Mouse (Mus musculus): ENCODE data around the gene Ebp. TPM values are rescaled to one million over a fixed set of nuclear protein-coding genes. Genes with fewer than 3 reads are reported as not detected.

The Ebp gene
- polyA plus RNA-seq (2012), result 4.6 and 5.8 TPM in 2 replicates

DNA sequence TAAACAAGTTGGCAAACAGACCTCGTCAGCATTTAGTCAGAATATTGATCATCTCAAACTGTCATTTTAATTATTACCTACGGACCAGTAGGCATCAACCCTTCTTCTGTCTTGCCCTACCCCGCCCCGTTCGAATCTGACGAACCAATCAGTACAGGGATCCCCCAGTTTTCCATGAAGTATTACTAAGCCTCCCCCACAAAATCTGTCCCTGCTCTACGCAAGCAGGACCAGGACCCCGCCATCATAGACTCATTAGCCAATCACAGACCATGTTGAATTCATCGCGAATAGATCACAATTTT lies at the start of gene Ebp:
Gene Ebp (minus strand): TSS at position 94 of the 305 bp plus-strand sequence.

DNA sequence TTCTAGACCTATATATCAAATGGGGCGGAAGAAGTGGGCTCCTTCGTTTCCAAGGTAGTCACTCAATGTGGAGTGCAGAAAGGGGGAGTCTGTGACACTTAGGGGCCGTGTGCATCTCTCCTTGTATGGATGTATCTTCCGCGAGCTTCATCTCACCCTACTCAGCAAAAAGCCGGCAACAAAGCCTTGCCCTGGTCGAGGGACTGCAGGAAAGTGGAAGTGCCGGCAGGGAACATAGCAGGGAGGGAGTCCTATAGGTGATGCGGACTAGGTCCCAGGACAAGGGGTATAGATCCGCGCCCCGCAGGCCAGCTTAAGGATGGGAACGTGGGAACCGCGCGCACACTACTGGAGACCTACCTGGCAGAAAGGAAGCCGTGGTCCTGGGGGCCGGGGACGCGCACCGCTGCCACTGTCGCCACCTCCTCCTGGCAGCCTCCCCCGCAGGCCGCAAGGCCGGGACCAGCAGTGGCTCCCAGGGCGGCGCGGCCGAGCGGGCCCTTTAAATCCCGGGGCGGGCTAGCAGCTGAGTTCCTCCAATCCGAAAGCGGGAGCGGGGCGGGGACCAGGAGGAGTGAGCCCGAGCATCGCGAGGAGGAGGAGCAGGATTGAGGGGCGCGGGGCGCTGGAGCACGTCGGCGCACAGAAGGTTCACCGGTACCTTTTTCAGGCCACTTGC lies 12.8 kb upstream of the Ebp start, which contains the start of gene Porcn:
Gene Porcn (minus strand): TSS at position 511 of the 679 bp plus-strand sequence.

DNA sequence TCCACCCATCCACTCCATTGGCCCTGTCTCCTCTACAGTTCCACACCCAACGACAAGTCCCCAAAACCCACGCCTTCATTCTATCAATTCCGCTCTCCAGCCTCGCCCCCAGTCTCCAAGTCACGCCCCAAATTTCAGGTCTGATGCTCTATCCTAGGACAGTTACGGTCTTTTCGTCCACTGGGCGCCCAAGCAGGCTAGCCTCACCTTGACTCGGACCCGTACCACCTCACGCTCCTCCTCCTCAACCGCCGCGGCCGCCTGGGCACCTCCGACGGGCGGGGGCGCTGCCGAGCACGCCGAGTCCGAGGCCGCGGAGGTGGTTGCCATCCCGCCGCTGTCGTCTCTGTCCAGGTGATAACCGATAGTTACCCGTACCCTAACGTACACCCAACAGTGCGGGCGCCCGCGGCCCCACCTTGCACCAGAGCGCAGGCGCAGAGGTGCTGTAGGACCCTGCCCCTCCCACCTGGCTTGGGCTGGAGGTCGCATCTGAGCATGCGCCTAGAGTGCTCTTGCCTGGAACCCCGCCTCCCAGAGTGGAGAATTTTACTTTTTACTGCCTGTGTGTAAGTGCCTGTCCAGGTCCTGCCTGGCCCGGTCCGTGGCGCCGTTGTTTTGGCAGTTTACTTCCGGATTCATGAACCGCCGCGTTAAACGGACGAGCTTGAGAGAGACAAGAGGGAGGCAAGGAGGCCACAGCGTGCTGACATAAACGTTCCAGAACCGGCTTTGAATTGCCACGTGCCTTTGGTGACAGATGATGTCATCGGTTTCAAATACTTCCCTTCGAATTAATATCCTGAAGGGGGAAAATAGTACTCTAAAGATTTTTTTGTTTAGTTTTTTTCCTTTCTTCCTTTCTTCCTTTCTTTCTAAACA lies 17.6 kb downstream of the Ebp start, which contains the start of gene Tbc1d25:
Gene Tbc1d25 (minus strand): TSS at position 678 of the 882 bp plus-strand sequence.

DNA sequence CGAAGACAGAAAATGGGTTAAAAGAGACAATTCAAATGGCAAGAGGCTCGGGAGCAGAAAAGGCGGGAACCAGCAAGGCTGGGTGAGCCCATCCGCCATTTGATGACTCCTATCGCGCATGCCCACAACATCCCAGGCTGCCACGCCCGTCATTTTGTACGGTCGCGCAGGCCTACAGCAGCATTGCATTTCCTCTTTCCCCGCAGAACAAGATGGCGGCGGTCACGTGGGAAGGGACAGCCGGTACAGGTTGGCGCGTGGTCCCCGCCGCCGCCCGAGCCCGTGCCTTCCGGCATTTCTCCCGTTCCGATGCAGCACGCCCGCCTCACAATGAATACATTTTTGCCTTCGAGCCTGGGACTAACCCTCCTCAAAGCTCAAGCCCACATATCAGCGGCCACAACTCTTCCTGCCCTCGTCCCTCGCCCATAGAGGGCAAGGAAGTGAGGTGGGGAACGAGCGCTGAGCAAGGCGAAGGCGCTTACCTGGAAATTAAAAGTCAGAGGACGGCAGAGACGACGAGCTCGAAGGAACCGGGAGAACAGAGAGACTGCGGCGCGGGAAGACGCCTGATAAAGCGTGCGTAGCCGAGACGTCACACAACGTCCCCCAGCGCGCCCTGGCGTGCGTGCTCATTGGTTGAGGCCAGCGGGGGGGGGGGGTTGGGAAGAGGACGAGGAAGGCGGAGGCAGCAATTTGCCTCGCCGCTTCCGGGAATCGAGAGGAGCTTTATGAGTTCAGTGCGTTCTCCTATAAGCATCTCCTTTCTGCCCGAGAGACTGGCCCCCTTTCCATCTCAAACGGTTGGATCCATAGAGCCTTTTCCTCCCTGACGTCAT lies 47.9 kb downstream of the Ebp start, which contains the start of gene Rbm3:
Gene Rbm3 (minus strand): TSS at position 728 of the 839 bp plus-strand sequence.

Other genes starting within 250 kb of the Ebp start
- 8.0 and 10.3 TPM in 2 replicates for gene Hdac6, start 245.6 kb downstream of the Ebp start, polyA plus RNA-seq (2012)
- gene Gata1, start 215.4 kb downstream of the Ebp start, polyA plus RNA-seq (2012), result 28.0 and 45.7 TPM in 2 replicates
- not detected in 2 replicates for gene Glod5, start 175.0 kb downstream of the Ebp start, polyA plus RNA-seq (2012)
- 20.0 and 21.1 TPM in 2 replicates for gene Suv39h1, start 118.8 kb downstream of the Ebp start, polyA plus RNA-seq (2012)
- 231 and 266 TPM in 2 replicates for gene Was, start 103.0 kb downstream of the Ebp start, polyA plus RNA-seq (2012)
- 36.2 and 54.9 TPM in 2 replicates for gene Wdr13, start 60.6 kb downstream of the Ebp start, polyA plus RNA-seq (2012)
- gene Rbm3, start 47.6 kb downstream of the Ebp start, polyA plus RNA-seq (2012), result 148 and 243 TPM in 2 replicates
- gene Tbc1d25, start 17.3 kb downstream of the Ebp start, polyA plus RNA-seq (2012), result 4.8 and 5.3 TPM in 2 replicates
- gene Porcn, start 13.0 kb upstream of the Ebp start, polyA plus RNA-seq (2012), result 0.40 and 1.0 TPM in 2 replicates
- 12.8 and 13.6 TPM in 2 replicates for gene Ftsj1, start 58.9 kb upstream of the Ebp start, polyA plus RNA-seq (2012)
- 16.2 and 17.0 TPM in 2 replicates for gene Slc38a5, start 77.6 kb upstream of the Ebp start, polyA plus RNA-seq (2012)
- not detected in 2 replicates for gene Ssxb10, start 133.9 kb upstream of the Ebp start, polyA plus RNA-seq (2012)
- gene Ssxb9, start 173.5 kb upstream of the Ebp start, polyA plus RNA-seq (2012), result not detected in 2 replicates
- not detected in 2 replicates for gene Ssxb1, start 219.8 kb upstream of the Ebp start, polyA plus RNA-seq (2012)